Mouse (Mus musculus) stomach, postnatal 0 days (tissue): ENCODE measurements around the gene Rfk.

ENCODE experiments used
- CTCF ChIP-seq: IDR thresholded peaks from 2 replicates; pipeline ENCODE4 v1.5.1; 2016; ENCODE audit warnings: antibody characterized with exemption, low read depth, mild to moderate bottlenecking, moderate library complexity
- EP300 ChIP-seq: optimal IDR thresholded peaks from 2 replicates; pipeline ENCODE3; 2016; ENCODE audit warnings: antibody characterized with exemption

GRCm38 (mm10) chr19:17393841-17394591, at the start of gene Rfk:
- TF ChIP-seq CTCF = no peak
- TF ChIP-seq EP300 = no peak
